Mouse (Mus musculus) liver (tissue): Measurements from ENCODE around the gene Wdr25.

Experiments used
- DNase-seq: peaks from one replicate; pipeline ENCODE4 v3.0.0-alpha.2; 2020; ENCODE audit warnings: mixed read lengths

The Wdr25 gene

GRCm38 (mm10) chr12:108896006-108896405 lies 2.6 kb downstream of the Wdr25 start:
- no peak for DNase-seq

- DNase-seq: no peak
These were observed 7.9 kb downstream of the Wdr25 start for GRCm38 (mm10) chr12:108901346-108901745.

DNA sequence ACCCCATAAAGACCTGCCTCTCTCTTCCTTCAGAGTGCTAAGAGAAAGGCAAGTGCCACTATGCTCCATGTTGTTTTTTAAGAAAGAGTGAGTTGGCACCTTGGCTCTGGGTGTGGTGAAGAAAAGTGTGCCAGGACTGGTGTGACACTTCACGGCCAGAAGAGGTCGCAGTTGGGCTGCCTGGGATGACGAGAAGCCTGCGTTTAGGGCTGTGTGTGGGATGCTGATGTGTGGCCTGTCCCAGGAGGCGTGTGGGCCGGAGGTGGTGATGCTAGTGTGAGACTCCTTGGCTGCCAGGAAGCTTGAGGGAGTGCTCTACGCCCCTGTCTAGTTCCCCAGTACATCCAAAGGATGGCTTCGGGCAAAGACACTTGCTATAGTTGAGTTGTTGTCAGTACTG lies 9.5 kb downstream of the Wdr25 start:
- peak; percentile 55 for DNase-seq

DNA sequence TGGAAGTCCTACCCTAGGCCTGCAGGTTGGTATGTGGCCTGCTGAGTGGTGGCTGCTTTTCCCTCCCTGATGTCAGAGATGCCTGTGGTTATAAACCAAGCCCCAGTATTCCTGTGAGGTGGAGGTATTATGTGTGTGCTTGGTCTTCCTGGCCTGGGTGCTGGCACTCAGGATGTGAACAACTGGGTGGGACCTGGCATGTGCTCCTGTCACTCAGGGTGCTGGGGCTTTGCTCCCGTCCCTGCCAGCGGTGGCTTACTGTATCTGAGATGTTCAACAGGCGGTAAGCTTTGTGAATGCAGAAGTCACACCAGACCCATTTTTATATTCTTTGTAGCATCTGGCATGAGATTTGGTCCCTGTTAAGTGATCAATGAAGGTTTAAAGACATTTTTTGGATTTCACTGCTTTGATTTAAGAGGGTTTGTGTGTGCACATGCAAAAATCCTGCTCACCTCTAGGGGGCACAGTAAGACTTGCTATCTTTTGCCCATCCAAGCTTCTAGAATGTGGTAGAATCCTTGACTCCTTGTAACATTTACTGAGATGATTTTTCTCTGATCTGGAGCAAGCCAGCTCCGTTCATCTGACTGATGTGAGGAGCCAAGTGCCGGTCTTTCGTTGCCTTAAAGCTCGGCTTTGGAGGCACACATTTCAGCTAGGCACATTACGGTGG lies 10.3 kb downstream of the Wdr25 start:
- peak; percentile 37 for DNase-seq

DNA sequence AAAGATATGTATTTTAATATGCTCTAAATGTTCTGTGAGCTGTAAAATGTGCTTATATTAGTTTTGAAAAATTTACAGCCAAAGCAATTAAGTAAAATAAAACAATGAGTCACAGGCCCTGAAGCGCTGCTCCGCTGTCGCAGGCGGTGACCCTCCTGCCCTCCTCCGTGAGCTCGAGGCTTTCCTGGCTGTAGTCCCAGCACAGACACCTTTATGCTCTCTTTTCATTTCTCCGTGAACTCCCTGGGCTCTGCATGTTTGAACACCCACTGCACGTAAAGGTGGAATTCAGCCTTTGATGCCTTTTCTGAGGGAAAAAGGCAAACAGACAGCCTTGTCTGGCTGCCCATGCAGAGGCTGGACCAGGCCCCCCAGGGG lies 10.8 kb downstream of the Wdr25 start:
- no peak for DNase-seq

DNA sequence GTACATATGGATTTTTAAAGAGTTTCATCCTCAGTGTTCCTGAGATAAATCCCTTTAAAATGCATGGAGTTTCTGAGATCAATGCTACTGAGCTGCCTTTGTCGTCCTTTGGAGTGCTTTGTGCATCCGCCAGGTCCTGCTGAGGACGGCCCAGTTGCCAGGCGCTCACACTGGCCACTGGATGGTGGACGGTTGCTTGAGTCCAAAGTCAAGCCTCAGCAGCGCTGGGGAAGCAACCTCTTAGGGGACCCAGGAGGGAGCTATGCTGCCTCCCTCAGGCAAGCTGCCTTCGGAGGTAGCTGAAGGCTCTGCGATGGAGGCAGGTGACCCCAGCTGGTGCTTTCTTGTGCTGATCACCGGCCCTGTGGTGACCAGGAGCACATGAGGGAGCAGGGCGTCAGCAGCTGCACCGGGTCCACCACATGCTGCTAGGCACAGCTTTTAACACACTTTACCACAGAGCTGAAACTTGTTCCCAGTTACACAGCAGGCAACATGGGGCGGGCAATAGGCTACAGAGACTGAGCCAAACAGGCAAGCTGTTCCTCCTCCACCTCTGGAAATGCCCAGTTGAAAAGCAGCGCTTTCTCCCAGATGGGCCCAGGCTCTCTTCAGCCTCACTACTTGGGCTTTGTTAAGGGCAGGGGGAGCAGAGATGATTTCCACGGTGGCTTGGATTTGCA lies 12.3 kb downstream of the Wdr25 start:
- no peak for DNase-seq

DNA sequence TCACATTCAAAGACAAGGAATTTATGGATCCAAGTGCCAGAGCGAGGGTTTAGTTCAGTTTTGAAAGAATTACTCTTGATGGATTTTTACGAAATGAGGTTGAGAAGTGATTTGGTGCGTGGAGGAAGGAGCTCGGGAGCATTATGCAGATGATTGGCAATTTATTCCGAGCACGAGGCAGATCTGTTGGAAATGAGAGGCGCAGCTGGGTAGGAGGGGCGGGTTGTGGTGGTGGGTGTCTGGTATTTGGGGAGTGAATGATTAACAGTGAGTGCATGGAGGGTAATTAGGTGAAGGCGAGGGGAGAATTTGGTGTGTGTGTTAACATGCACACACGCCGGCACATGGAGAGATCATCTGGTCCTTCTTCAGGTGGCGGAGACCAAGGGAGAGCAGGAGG lies 13.0 kb downstream of the Wdr25 start:
- DNase-seq: no peak

DNA sequence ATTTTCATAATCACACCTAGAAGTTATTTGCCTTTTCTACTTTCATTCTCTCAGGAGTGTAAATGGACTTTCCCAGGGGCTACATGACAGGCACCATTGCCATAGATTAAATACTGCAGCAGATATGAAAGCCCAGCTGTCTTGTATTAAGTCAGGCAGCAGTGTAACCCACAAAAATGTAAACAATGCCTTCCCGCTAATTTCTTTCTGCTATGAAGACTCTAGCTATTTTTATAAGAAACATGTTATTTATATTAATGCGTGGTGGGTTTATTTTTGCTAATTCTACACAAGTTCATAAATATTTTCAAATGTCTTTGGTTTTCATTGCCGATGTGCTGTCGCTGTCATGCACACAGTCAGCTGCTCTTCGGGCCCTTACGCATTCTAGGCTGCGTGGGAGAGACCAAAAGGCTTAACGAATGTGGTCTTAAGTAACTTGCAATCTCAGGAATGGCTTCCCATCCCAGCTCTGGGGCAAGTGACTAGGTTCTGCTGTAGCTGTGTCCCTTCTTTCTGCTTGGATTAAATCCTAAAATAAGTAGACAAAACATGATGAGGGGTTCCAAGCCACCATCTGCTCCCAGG lies 16.5 kb downstream of the Wdr25 start:
- no peak for DNase-seq

DNA sequence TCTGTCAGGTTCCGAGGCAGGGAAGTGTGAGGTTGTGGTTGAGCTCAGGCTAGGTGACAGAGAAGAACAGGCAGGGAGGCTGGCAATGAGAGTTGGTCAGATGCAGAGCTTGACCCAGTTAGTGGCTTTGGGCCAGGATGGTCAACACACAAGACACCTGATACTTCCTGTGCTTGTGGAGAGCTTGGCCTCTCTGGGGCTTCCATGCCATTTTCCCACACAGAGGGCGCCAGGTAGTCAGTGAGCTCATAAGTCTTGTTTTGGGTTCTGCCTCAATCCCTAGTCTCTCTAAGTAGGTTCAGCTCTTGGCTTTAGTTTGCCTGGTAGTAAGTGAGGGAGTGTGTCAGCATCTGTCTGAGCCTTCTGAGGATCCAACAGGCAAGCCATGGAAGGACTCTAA lies 19.0 kb downstream of the Wdr25 start:
- no peak for DNase-seq

GRCm38 (mm10) chr12:108914198-108914597 lies 20.8 kb downstream of the Wdr25 start:
- DNase-seq: no peak

GRCm38 (mm10) chr12:108914709-108915340 lies 21.4 kb downstream of the Wdr25 start:
- no peak for DNase-seq

DNA sequence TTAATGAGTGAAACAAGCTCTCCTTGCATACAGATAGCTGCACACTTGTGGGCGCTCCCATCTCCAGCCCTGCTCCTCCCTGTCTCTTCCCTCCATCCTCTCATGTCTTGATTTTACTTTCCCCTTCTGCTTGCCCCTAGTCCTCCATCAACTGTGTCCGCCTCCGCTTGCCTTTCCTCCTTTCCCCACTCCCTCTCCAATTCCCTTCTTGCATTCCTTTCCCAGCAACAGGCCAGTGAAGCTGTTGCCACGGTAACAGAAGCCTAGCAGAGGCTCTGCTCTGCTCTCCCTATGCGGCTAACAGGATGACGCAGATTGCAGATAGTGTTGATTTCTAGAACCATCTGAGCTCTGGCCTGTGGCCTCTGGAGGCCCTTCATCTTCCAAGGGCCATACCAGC lies 22.5 kb downstream of the Wdr25 start:
- no peak for DNase-seq

- DNase-seq: no peak
These were observed 23.1 kb downstream of the Wdr25 start for GRCm38 (mm10) chr12:108916447-108917042.

GRCm38 (mm10) chr12:108917509-108917908 lies 24.1 kb downstream of the Wdr25 start:
- no peak for DNase-seq

DNA sequence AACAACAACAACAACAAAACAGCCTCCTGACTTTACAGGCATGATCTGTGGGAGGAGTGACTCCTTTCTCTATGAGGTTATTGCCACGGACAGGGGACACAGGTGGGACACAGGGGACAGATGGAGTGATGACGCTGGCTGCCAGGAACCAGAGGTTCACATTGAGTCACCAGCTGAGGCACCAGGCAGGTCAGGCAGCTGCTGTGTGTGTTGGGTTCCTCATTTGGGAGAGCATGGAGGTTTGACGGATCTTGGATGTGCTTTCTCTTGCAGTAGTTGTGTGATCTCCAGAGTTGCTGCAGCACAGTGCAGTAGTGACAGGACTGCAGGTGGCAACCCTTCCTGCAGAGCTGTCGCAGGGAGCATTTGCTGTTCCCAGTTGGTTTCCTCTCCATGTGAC lies 25.3 kb downstream of the Wdr25 start:
- no peak for DNase-seq

GRCm38 (mm10) chr12:108926606-108927111 lies 33.2 kb downstream of the Wdr25 start:
- no peak for DNase-seq

- DNase-seq: no peak
These were observed 34.8 kb downstream of the Wdr25 start for GRCm38 (mm10) chr12:108928249-108928648.

- DNase-seq: no peak
These were observed 36.0 kb downstream of the Wdr25 start for GRCm38 (mm10) chr12:108929475-108929874.

- no peak for DNase-seq
These were observed 38.1 kb downstream of the Wdr25 start for GRCm38 (mm10) chr12:108931341-108932053.

GRCm38 (mm10) chr12:108932113-108932512 lies 38.7 kb downstream of the Wdr25 start:
- no peak for DNase-seq

DNA sequence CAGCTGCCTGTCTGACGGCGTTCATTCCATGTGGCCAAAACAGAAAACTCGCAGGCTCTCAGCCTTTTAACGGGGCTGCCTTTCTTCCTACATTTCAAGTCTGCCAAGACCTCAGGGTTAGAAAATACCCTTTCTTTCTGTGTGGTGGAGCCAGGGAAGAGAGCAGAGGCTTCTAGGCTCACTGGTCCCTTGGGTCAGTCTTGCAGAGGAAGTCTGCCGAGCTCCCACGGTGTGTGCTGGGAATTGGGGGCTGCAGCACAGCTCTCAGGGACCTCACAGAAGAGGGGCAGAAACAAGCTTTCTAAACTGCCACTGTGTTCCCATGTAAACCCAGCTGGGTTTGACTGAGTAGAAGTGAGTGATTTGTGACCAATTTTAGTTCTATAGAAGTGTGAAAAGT lies 40.8 kb downstream of the Wdr25 start:
- DNase-seq: no peak

DNA sequence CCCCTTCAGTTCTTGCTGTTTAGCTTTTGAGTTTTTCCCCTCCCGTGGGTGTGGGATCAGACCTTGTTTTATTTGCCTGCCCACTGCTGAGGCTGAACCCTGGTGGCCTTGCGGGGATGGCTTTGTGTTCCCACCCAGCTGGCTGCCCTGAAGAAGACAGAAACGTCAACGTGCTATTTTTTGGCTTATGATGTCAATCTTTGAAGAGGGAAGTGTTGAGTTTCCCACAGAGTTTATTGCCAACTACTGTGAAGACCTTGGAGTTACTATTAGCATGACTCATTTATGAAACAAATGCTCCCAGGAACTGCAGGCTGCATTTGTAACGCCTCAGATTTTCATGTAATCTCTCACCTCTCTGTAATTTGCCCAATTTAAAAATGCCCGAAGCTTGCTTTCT lies 43.4 kb downstream of the Wdr25 start:
- no peak for DNase-seq

DNA sequence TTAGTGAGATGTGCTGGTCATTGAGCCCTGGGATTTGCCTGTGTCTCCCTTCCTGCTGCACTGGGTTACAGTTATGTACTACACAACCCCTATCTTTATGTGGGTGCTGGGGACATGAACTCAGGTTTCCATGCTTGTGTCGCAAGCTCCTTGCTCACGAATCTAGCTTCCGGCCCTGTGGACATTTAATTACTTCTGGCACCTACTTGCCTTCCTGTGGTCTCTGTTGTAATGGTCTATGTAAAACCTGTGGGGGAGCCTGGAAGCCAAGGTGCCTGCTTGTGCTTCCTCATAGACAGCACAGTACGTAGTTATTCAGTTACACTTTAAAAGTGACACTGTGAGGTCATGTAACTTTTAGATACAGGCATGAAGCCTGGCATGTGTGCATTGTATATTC lies 44.1 kb downstream of the Wdr25 start:
- DNase-seq: no peak
